Mouse (Mus musculus): ENCODE results near the gene Aspscr1. TPM values are rescaled to one million over a fixed set of nuclear protein-coding genes. Genes with fewer than 3 reads are reported as not detected.
A peak's percentile ranks its signal among the peaks of the same experiment; 100 is the strongest.

Gene Aspscr1
- polyA plus RNA-seq, 1 experiment, result 83.0 TPM

GRCm38 (mm10) chr11:120728530-120729240, 55.9 kb downstream of the Aspscr1 start:
- DNase-seq (ENCODE audit: low read depth), result no peak
- no peak for TF ChIP-seq CTCF (IDR thresholded peaks at IDR 0.05; ENCODE audit: borderline replicate concordance, extremely low read depth, insufficient read depth, insufficient read length)
- TF ChIP-seq POLR2A (IDR thresholded peaks at IDR 0.05; ENCODE audit: borderline replicate concordance, extremely low read depth, insufficient read depth, insufficient read length, poor library complexity, severe bottlenecking), result no peak

- peak; percentile 64 for DNase-seq (ENCODE audit: low read depth)
Observed at GRCm38 (mm10) chr11:120729432-120730050, 56.8 kb downstream of the Aspscr1 start.

GRCm38 (mm10) chr11:120730331-120730870, 57.6 kb downstream of the Aspscr1 start:
- DNase-seq (ENCODE audit: low read depth), result no peak
- TF ChIP-seq CTCF (IDR thresholded peaks at IDR 0.05; ENCODE audit: borderline replicate concordance, extremely low read depth, insufficient read depth, insufficient read length) (no peak), POLR2A (IDR thresholded peaks at IDR 0.05; ENCODE audit: borderline replicate concordance, extremely low read depth, insufficient read depth, insufficient read length, poor library complexity, severe bottlenecking) (no peak)

- TF ChIP-seq POLR2A (IDR thresholded peaks at IDR 0.05; ENCODE audit: borderline replicate concordance, extremely low read depth, insufficient read depth, insufficient read length, poor library complexity, severe bottlenecking) (no peak), CTCF (IDR thresholded peaks at IDR 0.05; ENCODE audit: borderline replicate concordance, extremely low read depth, insufficient read depth, insufficient read length) (no peak)
- no peak for DNase-seq (ENCODE audit: low read depth)
Observed at GRCm38 (mm10) chr11:120731395-120731794, 58.6 kb downstream of the Aspscr1 start.

- DNase-seq (ENCODE audit: low read depth), result no peak
- TF ChIP-seq CTCF (IDR thresholded peaks at IDR 0.05; ENCODE audit: borderline replicate concordance, extremely low read depth, insufficient read depth, insufficient read length) (no peak), POLR2A (IDR thresholded peaks at IDR 0.05; ENCODE audit: borderline replicate concordance, extremely low read depth, insufficient read depth, insufficient read length, poor library complexity, severe bottlenecking) (no peak)
Observed at GRCm38 (mm10) chr11:120731858-120732680, 59.3 kb downstream of the Aspscr1 start, which contains the start of gene Cbr2. Gene Cbr2, minus strand, starts transcription at chr11:120732114.

GRCm38 (mm10) chr11:120733521-120733920, 60.7 kb downstream of the Aspscr1 start:
- TF ChIP-seq CTCF (IDR thresholded peaks at IDR 0.05; ENCODE audit: borderline replicate concordance, extremely low read depth, insufficient read depth, insufficient read length), result no peak
- TF ChIP-seq POLR2A (IDR thresholded peaks at IDR 0.05; ENCODE audit: borderline replicate concordance, extremely low read depth, insufficient read depth, insufficient read length, poor library complexity, severe bottlenecking), result no peak
- DNase-seq (ENCODE audit: low read depth), result peak; percentile 16

GRCm38 (mm10) chr11:120736424-120736823, 63.7 kb downstream of the Aspscr1 start:
- DNase-seq (ENCODE audit: low read depth), result no peak
- TF ChIP-seq CTCF (IDR thresholded peaks at IDR 0.05; ENCODE audit: borderline replicate concordance, extremely low read depth, insufficient read depth, insufficient read length) (no peak), POLR2A (IDR thresholded peaks at IDR 0.05; ENCODE audit: borderline replicate concordance, extremely low read depth, insufficient read depth, insufficient read length, poor library complexity, severe bottlenecking) (no peak)

GRCm38 (mm10) chr11:120740981-120741380, 68.2 kb downstream of the Aspscr1 start:
- DNase-seq (ENCODE audit: low read depth), result no peak
- TF ChIP-seq CTCF (IDR thresholded peaks at IDR 0.05; ENCODE audit: borderline replicate concordance, extremely low read depth, insufficient read depth, insufficient read length) (no peak), POLR2A (IDR thresholded peaks at IDR 0.05; ENCODE audit: borderline replicate concordance, extremely low read depth, insufficient read depth, insufficient read length, poor library complexity, severe bottlenecking) (no peak)

- DNase-seq (ENCODE audit: low read depth), result no peak
- no peak for TF ChIP-seq POLR2A (IDR thresholded peaks at IDR 0.05; ENCODE audit: borderline replicate concordance, extremely low read depth, insufficient read depth, insufficient read length, poor library complexity, severe bottlenecking)
- no peak for TF ChIP-seq CTCF (IDR thresholded peaks at IDR 0.05; ENCODE audit: borderline replicate concordance, extremely low read depth, insufficient read depth, insufficient read length)
Observed at GRCm38 (mm10) chr11:120744121-120744701, 71.4 kb downstream of the Aspscr1 start.

- no peak for DNase-seq (ENCODE audit: low read depth)
- TF ChIP-seq CTCF (IDR thresholded peaks at IDR 0.05; ENCODE audit: borderline replicate concordance, extremely low read depth, insufficient read depth, insufficient read length), result no peak
- no peak for TF ChIP-seq POLR2A (IDR thresholded peaks at IDR 0.05; ENCODE audit: borderline replicate concordance, extremely low read depth, insufficient read depth, insufficient read length, poor library complexity, severe bottlenecking)
Observed at GRCm38 (mm10) chr11:120747974-120748373, 75.2 kb downstream of the Aspscr1 start.

GRCm38 (mm10) chr11:120749430-120749829, 76.7 kb downstream of the Aspscr1 start:
- peak; percentile 14 for DNase-seq (ENCODE audit: low read depth)
- peak; percentile 43; the same call in 1 of the 2 replicates for TF ChIP-seq CTCF (IDR thresholded peaks at IDR 0.05; ENCODE audit: borderline replicate concordance, extremely low read depth, insufficient read depth, insufficient read length)
- no peak for TF ChIP-seq POLR2A (IDR thresholded peaks at IDR 0.05; ENCODE audit: borderline replicate concordance, extremely low read depth, insufficient read depth, insufficient read length, poor library complexity, severe bottlenecking)

Data from brain, embryonic 14.5 days (tissue).